Mouse (Mus musculus) lung, embryonic 14.5 days (tissue): ENCODE results near the gene Car11. TPM values are rescaled to one million over a fixed set of nuclear protein-coding genes. Genes with fewer than 3 reads are reported as not detected.

Source experiments
- ATAC-seq: fragments of 200-750 bp; cut with Nextera tagmentation; 2 replicates; pipeline ENCODE4 v1.8.0; 2017; ENCODE audit warnings: mild to moderate bottlenecking, moderate TSS enrichment, moderate library complexity; ENCODE audit not compliant: insufficient read depth
- DNase-seq: peaks from one replicate; pipeline ENCODE4 v3.0.0-alpha.2; 2015
- H3K27ac ChIP-seq: fragments of 300-500 bp; sonication (generic); 2 replicates; pipeline ENCODE4 v1.5.1; 2014; ENCODE audit warnings: low read depth, mild to moderate bottlenecking, moderate library complexity
- H3K27me3 ChIP-seq: fragments of 300-500 bp; sonication (generic); 2 replicates; pipeline ENCODE4 v1.6.1; 2014; ENCODE audit warnings: low read length, control low read depth; ENCODE audit not compliant: insufficient read depth
- H3K36me3 ChIP-seq: fragments of 300-500 bp; sonication (generic); 2 replicates; pipeline ENCODE4 v1.6.1; 2014; ENCODE audit warnings: control low read depth; ENCODE audit not compliant: insufficient read depth
- H3K4me1 ChIP-seq: fragments of 300-500 bp; sonication (generic); 2 replicates; pipeline ENCODE4 v1.6.1; 2014; ENCODE audit warnings: antibody characterized with exemption, control low read depth; ENCODE audit not compliant: insufficient read depth
- H3K4me2 ChIP-seq: fragments of 300-500 bp; sonication (generic); 2 replicates; pipeline ENCODE4 v1.6.1; 2014; ENCODE audit warnings: mild to moderate bottlenecking
- H3K4me3 ChIP-seq: fragments of 300-500 bp; sonication (generic); 2 replicates; pipeline ENCODE4 v1.5.1; 2014; ENCODE audit warnings: low read depth, low read length
- H3K9ac ChIP-seq: fragments of 300-500 bp; sonication (generic); 2 replicates; pipeline ENCODE4 v1.6.1; 2014
- H3K9me3 ChIP-seq: fragments of 300-500 bp; sonication (generic); 2 replicates; pipeline ENCODE4 v1.6.1; 2016; ENCODE audit warnings: low read depth, low read length, control low read depth
- CTCF ChIP-seq: IDR thresholded peaks from 2 replicates; pipeline ENCODE4 v1.5.1; 2016; ENCODE audit warnings: antibody characterized with exemption, low read depth
- WGBS: fragments of 180-500 bp; shearing (Covaris S2); extraction: QIAGEN DNeasy Blood & Tissue Kit; methylation state at CpG from one replicate; pipeline ENCODE4 v1.1.7; 2014; 5-methylcytosine and 5-hydroxymethylcytosine counted together
- polyA plus RNA-seq: library from polyadenylated mRNA; unstranded; fragments of >200 nt; fragmentation: Nextera tagmentation; extraction: Ambion mirVana; gene quantifications from 2 replicates; pipeline ENCODE4 v1.2.1, GENCODE M21; 2014

Gene Car11
- polyA plus RNA-seq, 1 experiment from 2014 or later: 2.0 TPM

DNA sequence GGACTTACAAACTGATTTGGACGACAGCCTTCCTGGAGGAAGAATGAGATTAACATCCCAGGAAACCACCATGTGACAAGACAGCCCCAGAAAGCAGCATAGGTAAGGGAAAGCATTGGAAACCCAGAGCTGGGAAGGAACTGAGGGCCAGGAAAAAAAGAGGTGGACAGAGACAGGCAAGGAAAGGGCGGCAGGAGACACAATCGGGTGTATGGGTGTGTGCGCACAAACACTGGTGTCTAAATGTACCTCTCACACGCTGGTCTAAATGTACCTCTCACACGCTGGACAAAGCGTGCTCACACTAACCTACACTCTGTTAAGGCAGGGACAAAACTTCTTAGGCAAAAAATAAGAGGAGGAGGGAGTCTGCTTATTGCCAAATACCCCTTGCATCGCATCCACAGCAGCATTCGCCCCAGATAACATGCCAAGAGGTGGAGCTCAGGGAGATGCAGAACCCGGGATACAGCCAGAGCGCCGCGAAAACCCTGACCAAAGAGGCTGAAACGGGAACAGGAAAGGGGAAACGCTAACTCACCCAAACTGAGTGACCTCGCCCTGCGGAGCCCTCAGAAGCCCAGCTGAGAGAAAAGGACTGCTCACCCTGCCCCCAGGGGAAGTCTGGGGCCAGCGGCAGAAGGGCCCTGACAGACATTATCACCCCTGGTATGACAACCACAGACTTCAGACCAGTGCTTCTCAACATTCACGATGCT lies 16.3 kb downstream of the Car11 start:
- H3K27me3 ChIP-seq: no peaks in the 10 kb centered on the region
- peaks cover 13% of the 10 kb centered on the region; the same call in 1 of the 2 replicates for H3K4me1 ChIP-seq
- peak overlapping the region; percentile 20; the same call in 1 of the 2 replicates for H3K9ac ChIP-seq
- peak overlapping the region; percentile 55; the same call in 1 of the 2 replicates for H3K27ac ChIP-seq
- peak overlapping the region; percentile 69 for H3K4me3 ChIP-seq
- peak overlapping the region; percentile 92 for H3K4me2 ChIP-seq
- TF ChIP-seq CTCF: no peak
- DNase-seq: no peak
- ATAC-seq: no peak
- H3K36me3 ChIP-seq: peaks cover 51% of the 10 kb centered on the region
- 77% methylated on average over 19 of the region's 19 CpGs for WGBS
- H3K9me3 ChIP-seq: no peaks in the 10 kb centered on the region

DNA sequence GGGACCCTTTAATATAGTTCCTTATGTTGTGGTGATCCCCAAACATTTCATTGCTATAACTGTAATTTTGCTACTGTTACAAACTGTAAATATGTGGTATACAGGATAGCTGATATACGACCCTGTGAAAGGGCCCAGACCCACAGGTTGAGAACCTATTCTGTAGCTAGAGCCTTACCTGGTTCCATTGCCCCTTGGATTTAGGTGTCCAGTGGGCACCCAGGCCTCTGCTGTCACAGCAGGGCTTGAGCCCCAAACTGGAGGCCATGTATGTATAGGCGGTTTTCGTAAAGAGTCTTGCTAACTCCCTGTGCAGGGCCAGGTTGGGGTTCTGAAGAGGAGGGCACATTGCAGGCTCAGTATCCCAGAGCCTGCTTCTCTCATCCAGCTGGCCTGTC lies 16.8 kb downstream of the Car11 start:
- Histone ChIP-seq H3K9ac (peak overlapping the region; percentile 99; the same call in 1 of the 2 replicates), H3K27me3 (no peaks in the 10 kb centered on the region), H3K4me1 (peaks cover 13% of the 10 kb centered on the region; the same call in 1 of the 2 replicates), H3K9me3 (no peaks in the 10 kb centered on the region), H3K36me3 (peaks cover 51% of the 10 kb centered on the region), H3K4me3 (peak overlapping the region; percentile 98), H3K27ac (no peak overlapping the region; the same call in 1 of the 2 replicates), H3K4me2 (peak overlapping the region; percentile 92)
- DNase-seq: no peak
- ATAC-seq: no peak
- WGBS: 84% methylated on average over 3 of the region's 3 CpGs
- TF ChIP-seq CTCF: no peak

DNA sequence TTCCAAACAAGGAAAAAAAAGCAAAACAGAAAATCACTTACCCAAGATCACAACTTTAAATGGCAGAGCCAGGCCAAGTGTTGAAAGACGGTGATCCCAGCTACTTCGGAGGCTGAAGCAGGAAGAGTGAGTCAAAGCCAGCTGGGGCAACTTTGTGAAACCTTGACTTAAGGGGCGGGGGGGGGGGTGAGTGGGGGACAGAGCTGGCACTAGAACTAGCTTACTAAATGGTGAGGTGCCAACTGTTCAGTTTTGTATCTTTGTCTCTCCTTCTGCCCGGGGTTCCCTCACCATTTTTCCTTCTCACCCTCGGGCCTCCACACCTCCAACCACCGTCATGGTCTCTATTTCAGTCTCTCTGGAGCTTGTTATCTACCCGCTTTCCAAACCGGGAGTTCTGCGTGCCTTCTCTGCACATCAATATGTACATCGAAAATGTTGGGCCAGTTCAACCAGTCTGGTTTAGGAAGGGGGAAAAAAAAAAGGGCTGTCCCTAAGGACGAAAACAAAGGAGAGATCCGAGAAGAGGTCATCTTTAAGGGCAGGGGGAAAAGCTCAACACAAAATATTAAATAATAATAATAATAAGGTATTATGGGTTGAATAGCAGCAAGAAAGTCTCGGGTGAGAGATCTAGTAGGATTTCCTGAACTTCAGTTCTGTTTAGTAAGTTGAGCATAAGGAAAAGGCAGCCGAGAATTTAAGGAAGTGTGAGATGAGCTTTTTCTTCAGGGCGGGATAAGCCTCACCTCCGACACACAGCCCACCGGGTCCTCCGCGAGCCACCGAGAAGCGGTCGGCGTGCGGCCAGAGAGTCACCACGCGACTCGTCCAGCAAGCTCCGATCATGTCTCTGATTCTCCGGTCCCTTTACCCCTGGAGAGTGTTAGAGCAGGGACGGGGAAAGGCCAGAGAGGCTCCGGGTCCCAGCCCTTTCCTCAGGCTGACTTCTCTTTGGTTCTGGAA lies 17.6 kb downstream of the Car11 start:
- no peak for TF ChIP-seq CTCF
- peaks cover 13% of the 10 kb centered on the region; the same call in 1 of the 2 replicates for H3K4me1 ChIP-seq
- H3K27ac ChIP-seq: peak overlapping the region; percentile 87
- WGBS: 8% methylated on average over 31 of the region's 31 CpGs
- ATAC-seq (peak; percentile 7; the same call in 1 of the 2 replicates), DNase-seq (no peak)
- peak overlapping the region; percentile 99 for H3K9ac ChIP-seq
- H3K27me3 ChIP-seq: no peaks in the 10 kb centered on the region
- peak overlapping the region; percentile 92 for H3K4me2 ChIP-seq
- peak overlapping the region; percentile 98 for H3K4me3 ChIP-seq
- peaks cover 51% of the 10 kb centered on the region for H3K36me3 ChIP-seq
- H3K9me3 ChIP-seq: no peaks in the 10 kb centered on the region

DNA sequence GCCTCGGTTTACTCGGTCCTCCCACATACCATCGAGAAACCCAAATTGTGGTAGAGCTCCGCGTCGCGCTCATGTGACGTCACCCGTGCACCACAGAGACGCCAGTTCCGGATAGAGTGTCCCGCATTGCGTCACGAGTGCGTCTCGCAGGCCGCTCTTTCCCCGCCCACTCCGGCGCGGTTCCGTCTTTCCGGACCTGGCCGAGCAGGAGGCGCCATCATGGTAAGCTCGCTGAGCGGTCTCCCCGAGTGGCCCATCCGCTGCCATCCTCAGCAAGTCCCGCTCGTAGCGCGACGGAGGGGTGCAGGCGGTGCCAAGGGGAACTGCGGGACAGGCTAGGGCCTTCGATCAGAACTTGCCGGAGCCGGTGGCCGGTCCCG lies 18.3 kb downstream of the Car11 start, which contains the start of gene Sphk2:
Gene Sphk2, minus strand, starts transcription at position 85 of the 380 bp plus-strand sequence.
- Histone ChIP-seq H3K9ac (peak within 1 kb of the TSS; percentile 99), H3K4me1 (peaks cover 13% of the 10 kb centered on the region; the same call in 1 of the 2 replicates), H3K27me3 (no peaks in the 10 kb centered on the region), H3K4me2 (peak within 1 kb of the TSS; percentile 99), H3K27ac (peak within 1 kb of the TSS; percentile 97), H3K4me3 (peak within 1 kb of the TSS; percentile 98), H3K36me3 (peaks cover 51% of the 10 kb centered on the region), H3K9me3 (no peaks in the 10 kb centered on the region)
- peak; percentile 100 for DNase-seq
- WGBS: under 1% methylated on average over 41 of the region's 41 CpGs
- ATAC-seq: peak; percentile 70
- TF ChIP-seq CTCF: peak; percentile 27

DNA sequence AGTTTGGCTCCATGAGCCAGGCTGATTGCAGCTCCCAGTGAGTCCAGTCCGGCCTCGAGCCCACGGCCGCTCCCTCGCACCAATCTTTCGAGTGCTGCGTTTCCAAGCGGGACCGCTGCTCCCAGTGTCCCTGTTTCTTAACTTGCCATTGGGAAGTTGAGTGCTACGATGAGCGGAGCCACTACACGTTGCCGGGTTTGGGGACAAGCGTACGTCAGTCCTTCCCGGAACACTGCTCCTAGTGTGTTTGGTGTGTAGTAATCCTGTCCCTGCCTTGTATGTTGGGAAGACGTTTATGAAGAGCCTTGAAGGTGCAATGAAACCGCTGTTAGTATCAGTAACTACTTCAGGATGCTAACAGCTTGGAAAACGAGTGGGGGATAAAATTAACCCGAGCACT lies 18.7 kb downstream of the Car11 start:
- ATAC-seq (no peak), DNase-seq (no peak)
- peaks cover 13% of the 10 kb centered on the region; the same call in 1 of the 2 replicates for H3K4me1 ChIP-seq
- peak overlapping the region; percentile 98 for H3K4me3 ChIP-seq
- TF ChIP-seq CTCF: no peak
- peak overlapping the region; percentile 99 for H3K4me2 ChIP-seq
- peaks cover 51% of the 10 kb centered on the region for H3K36me3 ChIP-seq
- H3K27ac ChIP-seq: peak overlapping the region; percentile 97
- peak overlapping the region; percentile 99 for H3K9ac ChIP-seq
- no peaks in the 10 kb centered on the region for H3K27me3 ChIP-seq
- no peaks in the 10 kb centered on the region for H3K9me3 ChIP-seq
- under 1% methylated on average over 20 of the region's 20 CpGs for WGBS

DNA sequence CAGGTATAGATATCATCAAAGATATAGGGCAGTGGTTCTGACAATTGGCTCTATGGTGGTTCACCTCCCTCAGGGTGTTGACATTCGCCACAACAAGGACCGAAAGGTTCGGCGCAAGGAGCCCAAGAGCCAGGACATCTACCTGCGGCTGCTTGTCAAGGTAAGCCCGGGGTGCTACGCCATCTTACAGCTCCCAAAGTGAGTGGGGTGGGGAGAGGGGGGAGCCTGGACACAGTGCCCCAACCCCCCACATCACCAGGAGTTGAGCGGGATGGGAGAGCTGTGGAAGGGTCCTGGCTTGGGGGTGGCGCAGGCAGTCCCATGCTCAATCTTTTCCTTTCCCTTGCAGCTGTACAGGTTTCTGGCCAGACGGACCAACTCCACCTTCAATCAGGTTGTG lies 19.5 kb downstream of the Car11 start:
- DNase-seq: no peak
- ATAC-seq: no peak
- H3K9ac ChIP-seq: peak overlapping the region; percentile 99
- peaks cover 13% of the 10 kb centered on the region; the same call in 1 of the 2 replicates for H3K4me1 ChIP-seq
- H3K27ac ChIP-seq: no peak overlapping the region
- H3K9me3 ChIP-seq: no peaks in the 10 kb centered on the region
- peak overlapping the region; percentile 99 for H3K4me2 ChIP-seq
- H3K4me3 ChIP-seq: peak overlapping the region; percentile 98
- TF ChIP-seq CTCF: no peak
- WGBS: 78% methylated on average over 10 of the region's 10 CpGs
- H3K36me3 ChIP-seq: peaks cover 56% of the 10 kb centered on the region
- no peaks in the 10 kb centered on the region for H3K27me3 ChIP-seq
